Mouse (Mus musculus): Measurements from ENCODE around the gene Ahnak2.

GRCm38 (mm10) chr12:112809641-112810040, 7.2 kb upstream of the Ahnak2 start:
- TF ChIP-seq CTCF (IDR thresholded peaks at IDR 0.05; ENCODE audit: low read depth) = no peak
- no peak for TF ChIP-seq EP300 (IDR thresholded peaks at IDR 0.05; ENCODE audit: low read depth)

Measured in heart, postnatal 0 days (tissue).